9 mouse cellular contexts compared by ENCODE assay signal in the genomic region with DNA sequence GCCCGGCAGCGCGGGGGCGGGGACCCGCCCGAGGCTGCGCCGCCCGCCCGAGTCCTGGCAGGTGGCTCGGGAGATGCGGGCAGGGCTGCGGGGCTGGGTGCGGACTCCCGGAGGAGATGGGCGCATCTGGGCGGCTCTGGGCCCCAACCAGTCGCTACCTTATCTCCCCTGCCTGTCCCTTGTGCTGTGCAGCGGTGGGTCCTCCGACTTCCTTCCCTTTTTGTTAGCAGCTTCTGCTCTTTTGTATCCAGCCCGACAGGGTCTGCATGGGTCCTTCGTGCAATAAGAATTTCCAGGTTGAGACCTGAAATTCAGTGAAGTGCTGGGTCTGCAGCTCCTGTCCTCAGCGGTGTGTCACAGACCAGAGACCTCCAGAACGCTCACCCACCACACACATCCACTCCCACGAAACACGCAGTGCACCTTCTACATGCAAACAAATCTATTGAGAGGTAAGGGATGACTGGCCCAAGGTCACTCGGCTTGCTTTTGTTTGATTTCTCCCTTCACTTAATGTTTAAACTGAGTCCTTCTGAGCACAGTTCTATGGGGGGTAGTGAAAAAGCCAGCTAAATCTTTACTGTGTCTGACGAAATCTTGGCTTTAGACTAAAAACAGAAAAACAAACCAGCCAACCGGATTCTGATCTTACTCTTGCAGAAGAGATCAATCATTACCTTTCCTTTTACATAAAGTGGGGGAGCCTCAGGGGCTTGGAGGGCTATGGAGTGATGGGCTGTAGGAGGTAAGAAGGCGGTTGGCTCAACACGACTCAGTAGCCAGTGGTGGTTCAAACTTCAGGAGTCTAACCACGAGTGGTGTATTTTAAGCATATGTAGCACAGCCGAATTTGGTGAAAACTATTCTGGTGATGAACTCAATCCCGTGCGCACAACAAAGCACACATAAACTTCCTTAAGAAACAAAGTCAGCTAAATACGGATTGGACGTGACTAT. TPM values are rescaled to one million over a fixed set of nuclear protein-coding genes. Genes with fewer than 3 reads are reported as not detected.
DNase-seq lines count a peak whose midpoint lies in the region; ATAC-seq and TF ChIP-seq lines count a peak whose summit lies in the region.
"Had no signal": no experiment of that assay in that cellular context is flagged by ENCODE, and none has a peak within 500 bp of the region (broad histone marks: within the 10 kb centered on the region; RNA-seq: fewer than 3 reads in every experiment).

No protein-coding gene starts in this region.

- TF ChIP-seq EP300 in heart, adult 2 months (IDR thresholded peaks at IDR 0.05; ENCODE audit: insufficient read depth, low read depth, low read length), result no peak
- no peak for TF ChIP-seq EP300 in heart, postnatal 0 days (IDR thresholded peaks at IDR 0.05; ENCODE audit: low read depth)

- DNase-seq in heart, adult 2 months, result no peak
- no peak for DNase-seq in heart, postnatal 25 days (ENCODE audit: low spot score)
- DNase-seq in urinary bladder, postnatal 25 days (ENCODE audit: low spot score), result peak; percentile 11
- DNase-seq in urinary bladder, postnatal 4 days (ENCODE audit: low spot score in 2 of 2), result no peak
- DNase-seq in heart, postnatal 0 days (ENCODE audit: low spot score), result no peak
- peak; percentile 26 for DNase-seq in liver
- DNase-seq in right cerebral cortex, postnatal 10 days (ENCODE audit: low spot score in 2 of 2), result peak; percentile 58 to 62
- DNase-seq in retina, postnatal 1 day, result no peak

- H3K4me2 ChIP-seq in heart, postnatal 0 days (ENCODE audit: low read depth, low read length), result peak overlapping the region; percentile 97

- ATAC-seq in heart, postnatal 0 days (ENCODE audit: insufficient read depth, low read depth), result no peak; the same call in none of the 2 replicates

- H3K27me3 ChIP-seq in heart, adult 2 months (ENCODE audit: control insufficient read depth, insufficient read depth, low read length), result no peaks in the 10 kb centered on the region; the same call in 1 of the 2 replicates
- no peaks in the 10 kb centered on the region; the same call in 1 of the 2 replicates for H3K27me3 ChIP-seq in heart, postnatal 0 days (ENCODE audit: control insufficient read depth, insufficient read depth, low read length)

- intact Hi-C loops in heart, adult 2 months (cut with DNase I), result no loop called here
- intact Hi-C loops in heart, postnatal 25 days (cut with DNase I), result no loop called here

- H3K79me2 ChIP-seq in heart, adult 2 months (replicated peaks; ENCODE audit: control insufficient read depth, insufficient read depth, low read length), result no peaks in the 10 kb centered on the region

- 25% methylated on average over 36 of the region's 37 CpGs for WGBS in heart, adult 2 months
- WGBS in heart, postnatal 0 days, result 16% methylated on average over 35 of the region's 37 CpGs

- no peaks in the 10 kb centered on the region for H3K36me3 ChIP-seq in heart, adult 2 months (ENCODE audit: control insufficient read depth, insufficient read depth, low read length)
- no peaks in the 10 kb centered on the region for H3K36me3 ChIP-seq in heart, postnatal 0 days (replicated peaks; ENCODE audit: control insufficient read depth, insufficient read depth, low read length)
- H3K36me3 ChIP-seq: G1E had no signal

- H3K4me1 ChIP-seq in heart, adult 2 months (ENCODE audit: control insufficient read depth, insufficient read depth, low read length), result no peaks in the 10 kb centered on the region
- peaks cover 7% of the 10 kb centered on the region; the same call in 1 of the 2 replicates for H3K4me1 ChIP-seq in heart, postnatal 0 days (ENCODE audit: control insufficient read depth, insufficient read depth)

- H3K9ac ChIP-seq in heart, adult 2 months (ENCODE audit: low read depth, low read length), result peak overlapping the region; percentile 46
- H3K9ac ChIP-seq in heart, postnatal 0 days (replicated peaks; ENCODE audit: low read depth, low read length), result peak overlapping the region; percentile 79

- peak overlapping the region; percentile 62 for H3K4me3 ChIP-seq in heart, adult 2 months
- H3K4me3 ChIP-seq in heart, postnatal 0 days (ENCODE audit: low read depth, low read length), result peak overlapping the region; percentile 77

- H3K9me3 ChIP-seq in heart, postnatal 0 days (replicated peaks; ENCODE audit: control insufficient read depth, low read length), result no peaks in the 10 kb centered on the region

- no peak for TF ChIP-seq CTCF in heart, adult 2 months (IDR thresholded peaks at IDR 0.05)
- TF ChIP-seq CTCF in heart, postnatal 0 days (IDR thresholded peaks at IDR 0.05; ENCODE audit: low read depth), result no peak

- H3K27ac ChIP-seq in heart, adult 2 months, result no peak overlapping the region
- peak overlapping the region; percentile 73 for H3K27ac ChIP-seq in heart, postnatal 0 days (ENCODE audit: low read depth)

- TF ChIP-seq POLR2A in heart, adult 2 months (IDR thresholded peaks at IDR 0.05; ENCODE audit: insufficient read depth, low read depth, low read length), result no peak

RNA-seq across cellular contexts. Expression of a gene that starts 19.1 kb away (rescaled TPM):
- total RNA-seq in heart, adult 2 months (2021), result 1 to 10 TPM; 3.1 to 4.3 TPM
- polyA plus RNA-seq in heart, adult 2 months (2012; rRNA removed), result 1.8 and 2.2 TPM in 2 replicates
- total RNA-seq in heart, postnatal 25 days (2021), result 1 to 10 TPM; 4.9 to 5.5 TPM
- total RNA-seq in heart, postnatal 0 days (2014; rRNA removed; ENCODE audit: low replicate concordance), result 2.8 and 115 TPM in 2 replicates
- 4.9 and 5.2 TPM in 2 replicates for polyA plus RNA-seq in heart, postnatal 0 days (2015; fragmentation: Nextera tagmentation; extraction: Ambion mirVana)
- polyA plus RNA-seq: G1E had no signal

Comparison
In these comparisons a context has a peak if more than half of its experiments do, and no peak if none do; other contexts are left out.
1. DNase-seq: peak in urinary bladder, postnatal 25 days (single experiment), liver (single experiment) and right cerebral cortex, postnatal 10 days (2 of 2); none in heart, adult 2 months (0 of 2), heart, postnatal 25 days (single experiment), urinary bladder, postnatal 4 days (0 of 2), heart, postnatal 0 days (single experiment) and retina, postnatal 1 day (single experiment).